Mouse (Mus musculus): ENCODE data around the gene Adamtsl5.

Adamtsl5 gene

GRCm38 (mm10) chr10:80342305-80342748 lies 5.9 kb downstream of the Adamtsl5 start:
- DNase-seq (ENCODE audit: low spot score): no peak

- no peak for DNase-seq (ENCODE audit: low spot score)
Measured at GRCm38 (mm10) chr10:80341491-80342304, 6.5 kb downstream of the Adamtsl5 start.

- DNase-seq (ENCODE audit: low spot score): no peak
Measured at GRCm38 (mm10) chr10:80341026-80341425, 7.2 kb downstream of the Adamtsl5 start.

GRCm38 (mm10) chr10:80339941-80340750 lies 8.1 kb downstream of the Adamtsl5 start:
- DNase-seq (ENCODE audit: low spot score): peak; percentile 90

- no peak for DNase-seq (ENCODE audit: low spot score)
Measured at GRCm38 (mm10) chr10:80336263-80336662, 11.9 kb downstream of the Adamtsl5 start.

- no peak for DNase-seq (ENCODE audit: low spot score)
Measured at GRCm38 (mm10) chr10:80332525-80332989, 15.7 kb downstream of the Adamtsl5 start.

- no peak for DNase-seq (ENCODE audit: low spot score)
Measured at GRCm38 (mm10) chr10:80331636-80332524, 16.3 kb downstream of the Adamtsl5 start.

GRCm38 (mm10) chr10:80330888-80331287 lies 17.3 kb downstream of the Adamtsl5 start:
- DNase-seq (ENCODE audit: low spot score): no peak

- no peak for DNase-seq (ENCODE audit: low spot score)
Measured at GRCm38 (mm10) chr10:80330084-80330483, 18.1 kb downstream of the Adamtsl5 start.

GRCm38 (mm10) chr10:80329273-80330081 lies 18.7 kb downstream of the Adamtsl5 start, which contains the start of the genes Pcsk4 and Reep6:
Gene Pcsk4 (minus strand): TSS chr10:80329498.
Gene Reep6 (plus strand): TSS chr10:80329953.
- DNase-seq (ENCODE audit: low spot score): peak; percentile 96

GRCm38 (mm10) chr10:80325045-80325444 lies 23.2 kb downstream of the Adamtsl5 start:
- no peak for DNase-seq (ENCODE audit: low spot score)

- DNase-seq (ENCODE audit: low spot score): no peak
Measured at GRCm38 (mm10) chr10:80324120-80325037, 23.8 kb downstream of the Adamtsl5 start.

- peak; percentile 46 for DNase-seq (ENCODE audit: low spot score)
Measured at GRCm38 (mm10) chr10:80323261-80324119, 24.7 kb downstream of the Adamtsl5 start.

GRCm38 (mm10) chr10:80322811-80323211 lies 25.4 kb downstream of the Adamtsl5 start:
- DNase-seq (ENCODE audit: low spot score): peak; percentile 60

GRCm38 (mm10) chr10:80321670-80322581 lies 26.3 kb downstream of the Adamtsl5 start:
- DNase-seq (ENCODE audit: low spot score): no peak

GRCm38 (mm10) chr10:80321014-80321669 lies 27.1 kb downstream of the Adamtsl5 start:
- no peak for DNase-seq (ENCODE audit: low spot score)

GRCm38 (mm10) chr10:80320340-80320760 lies 27.9 kb downstream of the Adamtsl5 start, which contains the start of gene 2310011J03Rik:
Gene 2310011J03Rik (minus strand): TSS chr10:80320537.
- DNase-seq (ENCODE audit: low spot score): peak; percentile 96

Measured in embryo, embryonic 10 days (tissue).